Mouse (Mus musculus): ENCODE measurements around the gene Slc22a16. TPM values are rescaled to one million over a fixed set of nuclear protein-coding genes. Genes with fewer than 3 reads are reported as not detected.
"Not testable (repeated sequence)": the region's sequence is repeated elsewhere in the genome, so short reads cannot be mapped to it uniquely, and the experiment has no call there.

Slc22a16 gene
- total and polyA plus RNA-seq, 3 experiments = not detected

- Histone ChIP-seq H3K4me3 (ENCODE audit: control insufficient read depth in 1 of 2, insufficient read depth in 1 of 2, low read depth in 2 of 2, low read length in 2 of 2) (no peak overlapping the region), H3K9me3 (replicated peaks; ENCODE audit: insufficient read depth, low read length) (no peaks in the 10 kb centered on the region), H3K27me3 (ENCODE audit: control insufficient read depth in 1 of 2, insufficient read depth in 2 of 2, low read length in 2 of 2) (peaks cover 1 to 2% of the 10 kb centered on the region in 2 experiments; a peak in 3 of 4 replicates), H3K9ac (ENCODE audit: control insufficient read depth, low read depth, low read length, poor library complexity, severe bottlenecking) (no peak overlapping the region), H3K79me2 (ENCODE audit: control insufficient read depth, insufficient read depth, low read length, poor library complexity) (no peaks in the 10 kb centered on the region), H3K4me1 (ENCODE audit: control insufficient read depth in 1 of 2, insufficient read depth in 2 of 2, low read length in 2 of 2) (peaks cover 4 to 17% of the 10 kb centered on the region in 2 experiments; a peak in 3 of 4 replicates), H3K27ac (ENCODE audit: control insufficient read depth, low read depth, low read length) (no peak overlapping the region), H3K36me3 (ENCODE audit: control insufficient read depth in 1 of 2, insufficient read depth in 2 of 2, low read length in 2 of 2) (peaks cover 0 to 10% of the 10 kb centered on the region in 2 experiments; a peak in 2 of 4 replicates)
- TF ChIP-seq TAL1 (IDR thresholded peaks at IDR 0.05; ENCODE audit: low read length) (no peak), SIN3A (IDR thresholded peaks at IDR 0.05; ENCODE audit: low read length) (no peak), POLR2AphosphoS5 (IDR thresholded peaks at IDR 0.05; ENCODE audit: borderline replicate concordance, low read depth, low read length) (no peak)
- DNase-seq (ENCODE audit: low read depth, low spot score) = no peak
These were observed 39.5 kb upstream of the Slc22a16 start for GRCm38 (mm10) chr10:40530661-40531060.

GRCm38 (mm10) chr10:40532586-40532985 lies 37.5 kb upstream of the Slc22a16 start:
- H3K9me3 ChIP-seq (replicated peaks; ENCODE audit: insufficient read depth, low read length); H3K27me3 ChIP-seq (ENCODE audit: control insufficient read depth in 1 of 2, insufficient read depth in 2 of 2, low read length in 2 of 2); H3K79me2 ChIP-seq (ENCODE audit: control insufficient read depth, insufficient read depth, low read length, poor library complexity); H3K9ac ChIP-seq (ENCODE audit: control insufficient read depth, low read depth, low read length, poor library complexity, severe bottlenecking); H3K4me1 ChIP-seq (ENCODE audit: control insufficient read depth in 1 of 2, insufficient read depth in 2 of 2, low read length in 2 of 2); H3K27ac ChIP-seq (ENCODE audit: control insufficient read depth, low read depth, low read length); H3K4me3 ChIP-seq (ENCODE audit: control insufficient read depth in 1 of 2, insufficient read depth in 1 of 2, low read depth in 2 of 2, low read length in 2 of 2); H3K36me3 ChIP-seq (ENCODE audit: control insufficient read depth in 1 of 2, insufficient read depth in 2 of 2, low read length in 2 of 2); DNase-seq (ENCODE audit: low read depth, low spot score): not testable (repeated sequence)

GRCm38 (mm10) chr10:40541351-40541750 lies 28.8 kb upstream of the Slc22a16 start:
- no peak overlapping the region for H3K9ac ChIP-seq (ENCODE audit: control insufficient read depth, low read depth, low read length, poor library complexity, severe bottlenecking)
- no peaks in the 10 kb centered on the region for H3K9me3 ChIP-seq (replicated peaks; ENCODE audit: insufficient read depth, low read length)
- peaks cover 5 to 6% of the 10 kb centered on the region in 2 experiments; a peak in 3 of 4 replicates for H3K27me3 ChIP-seq (ENCODE audit: control insufficient read depth in 1 of 2, insufficient read depth in 2 of 2, low read length in 2 of 2)
- no peaks in the 10 kb centered on the region for H3K4me1 ChIP-seq (ENCODE audit: control insufficient read depth in 1 of 2, insufficient read depth in 2 of 2, low read length in 2 of 2)
- H3K36me3 ChIP-seq (ENCODE audit: control insufficient read depth in 1 of 2, insufficient read depth in 2 of 2, low read length in 2 of 2) = no peaks in the 10 kb centered on the region
- no peak for TF ChIP-seq CHD2 (IDR thresholded peaks at IDR 0.05; ENCODE audit: low read length)
- no peak for TF ChIP-seq MAX (IDR thresholded peaks at IDR 0.05; ENCODE audit: low read length)
- no peak for TF ChIP-seq RAD21 (IDR thresholded peaks at IDR 0.05; ENCODE audit: low read depth, low read length)
- no peak for TF ChIP-seq NRF1 (IDR thresholded peaks at IDR 0.05; ENCODE audit: insufficient read depth, low read depth, low read length, poor library complexity, severe bottlenecking)
- TF ChIP-seq POLR2A (IDR thresholded peaks at IDR 0.05; ENCODE audit: control insufficient read depth in 1 of 2, insufficient read depth in 1 of 2, low read depth in 1 of 2, low read length in 2 of 2, poor library complexity in 1 of 2) = no peak
- no peak for TF ChIP-seq POLR2AphosphoS2 (IDR thresholded peaks at IDR 0.05; ENCODE audit: low read length)
- TF ChIP-seq MYB (IDR thresholded peaks at IDR 0.05; ENCODE audit: low read depth, low read length) = no peak
- no peak for TF ChIP-seq ETS1 (IDR thresholded peaks at IDR 0.05; ENCODE audit: low read depth, low read length)
- TF ChIP-seq ZKSCAN1 (IDR thresholded peaks at IDR 0.05; ENCODE audit: low read depth, low read length) = no peak
- no peak for TF ChIP-seq ELF1 (IDR thresholded peaks at IDR 0.05; ENCODE audit: low read depth, low read length)
- no peak for TF ChIP-seq MEF2A (IDR thresholded peaks at IDR 0.05; ENCODE audit: extremely low read depth, insufficient replicate concordance, low read depth, low read length, poor library complexity, severe bottlenecking)
- TF ChIP-seq NELFE (IDR thresholded peaks at IDR 0.05; ENCODE audit: low read depth, low read length) = no peak
- no peak for TF ChIP-seq POLR2AphosphoS5 (IDR thresholded peaks at IDR 0.05; ENCODE audit: borderline replicate concordance, low read depth, low read length)
- no peak for TF ChIP-seq SIN3A (IDR thresholded peaks at IDR 0.05; ENCODE audit: low read length)
- no peak for TF ChIP-seq ZC3H11A (IDR thresholded peaks at IDR 0.05; ENCODE audit: low read depth, low read length)
- TF ChIP-seq MAFK (IDR thresholded peaks at IDR 0.05; ENCODE audit: borderline replicate concordance, low read depth, low read length) = no peak
- no peak for TF ChIP-seq EP300 (IDR thresholded peaks at IDR 0.05; ENCODE audit: low read depth in 1 of 2, low read length in 2 of 2)
- TF ChIP-seq ZNF384 (IDR thresholded peaks at IDR 0.05; ENCODE audit: low read depth, low read length) = no peak
- no peak for TF ChIP-seq GABPA (IDR thresholded peaks at IDR 0.05; ENCODE audit: low read depth, low read length)
- H3K79me2 ChIP-seq (ENCODE audit: control insufficient read depth, insufficient read depth, low read length, poor library complexity) = no peaks in the 10 kb centered on the region
- no peak overlapping the region for H3K27ac ChIP-seq (ENCODE audit: control insufficient read depth, low read depth, low read length)
- H3K4me3 ChIP-seq (ENCODE audit: control insufficient read depth in 1 of 2, insufficient read depth in 1 of 2, low read depth in 2 of 2, low read length in 2 of 2) = no peak overlapping the region
- no peak for DNase-seq (ENCODE audit: low read depth, low spot score)

Measured in MEL (cell line).